Mouse (Mus musculus): Measurements from ENCODE around the gene Aspn.

Gene Aspn

GRCm38 (mm10) chr13:49544279-49544678, at the start of gene Aspn:
TSS of gene Aspn (plus strand) at chr13:49544443.
- DNase-seq = no peak

DNA sequence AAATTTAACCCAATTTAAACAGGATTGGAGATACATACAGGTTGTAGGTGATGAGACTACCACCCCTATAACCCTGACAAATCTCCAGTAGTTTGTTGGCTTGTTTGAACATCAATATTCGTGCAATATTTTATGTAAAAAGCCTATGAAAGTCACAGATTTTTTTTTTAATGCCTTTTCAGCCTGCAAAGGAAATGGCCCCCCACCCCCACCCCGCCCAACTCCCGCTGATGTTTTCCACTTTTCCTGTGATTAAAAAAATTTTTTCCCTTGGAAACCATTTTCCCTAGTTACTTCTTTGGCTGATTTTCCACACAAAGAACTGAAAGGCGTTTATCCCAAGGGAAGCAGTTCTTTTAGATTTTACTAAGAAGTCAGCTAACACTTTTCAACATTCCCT, 39.7 kb upstream of the Aspn start, which contains the start of gene Ecm2:
TSS of gene Ecm2 (plus strand) at position 301 of the 400 bp plus-strand sequence.
- no peak for DNase-seq

GRCm38 (mm10) chr13:49505776-49506175, 38.5 kb upstream of the Aspn start:
- no peak for DNase-seq

GRCm38 (mm10) chr13:49507176-49507575, 37.1 kb upstream of the Aspn start:
- DNase-seq = no peak

DNA sequence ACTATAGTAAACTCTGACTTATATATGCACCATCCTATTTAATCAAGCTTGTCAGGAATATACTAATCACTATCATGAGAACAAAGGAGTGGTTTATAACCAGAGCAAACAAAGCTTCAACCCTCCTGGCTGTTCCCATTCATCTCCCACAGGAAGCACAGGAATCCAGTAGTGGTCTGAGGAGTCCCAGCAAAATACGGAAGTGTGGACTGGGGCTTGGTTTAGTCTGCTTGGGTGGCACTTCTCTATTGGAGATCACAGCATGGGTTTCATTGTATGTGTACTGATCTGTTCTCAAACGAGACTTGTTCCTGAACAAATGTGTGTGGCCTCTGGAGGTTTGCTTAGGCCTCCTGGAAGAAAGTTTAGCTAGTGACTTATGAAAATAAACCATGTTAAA, 25.5 kb upstream of the Aspn start:
- no peak for DNase-seq

GRCm38 (mm10) chr13:49526235-49526634, 18.0 kb upstream of the Aspn start:
- DNase-seq = no peak

DNA sequence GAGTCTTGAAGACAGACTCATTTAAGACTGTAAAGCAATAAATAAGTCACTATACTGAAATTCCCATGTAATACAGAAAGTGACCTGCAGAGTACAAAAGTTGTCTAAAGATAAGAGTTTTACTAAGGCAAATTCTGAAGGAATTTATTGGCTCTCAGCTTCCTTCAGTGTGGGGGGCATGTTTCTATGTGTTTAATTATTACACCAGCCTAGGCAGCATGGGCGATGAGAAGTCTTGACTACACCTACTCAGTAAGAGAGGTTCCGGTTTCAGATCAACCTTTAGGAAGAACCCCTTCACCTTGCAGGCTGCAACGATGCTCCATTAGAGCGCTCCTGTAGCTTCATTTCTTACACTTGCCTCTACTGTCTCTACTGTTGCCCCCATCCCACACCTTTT, 13.6 kb upstream of the Aspn start:
- no peak for DNase-seq

GRCm38 (mm10) chr13:49536946-49537345, 7.3 kb upstream of the Aspn start:
- no peak for DNase-seq

GRCm38 (mm10) chr13:49538693-49539092, 5.5 kb upstream of the Aspn start:
- no peak for DNase-seq

DNA sequence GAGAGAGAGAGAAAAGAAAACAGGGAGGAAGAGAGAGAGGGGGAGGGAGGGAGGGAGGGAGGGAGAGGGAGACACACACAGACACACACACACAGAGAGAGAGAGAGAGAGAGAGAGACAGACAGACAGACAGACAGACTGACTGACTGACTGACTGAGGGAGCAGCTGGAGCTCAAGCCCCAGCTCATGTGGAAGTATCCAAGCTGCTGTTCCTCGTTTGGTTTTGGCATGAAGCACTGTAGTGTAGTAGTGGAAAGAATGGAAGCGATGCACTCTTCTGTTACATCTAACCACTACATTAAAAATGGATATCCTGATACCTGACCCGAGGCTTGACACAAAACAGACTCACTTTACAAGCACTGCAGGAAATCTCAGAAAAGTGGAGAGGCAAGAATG, 1.4 kb downstream of the Aspn start:
- no peak for DNase-seq

- no peak for DNase-seq
Measured at GRCm38 (mm10) chr13:49546517-49546916, 2.3 kb downstream of the Aspn start.

DNA sequence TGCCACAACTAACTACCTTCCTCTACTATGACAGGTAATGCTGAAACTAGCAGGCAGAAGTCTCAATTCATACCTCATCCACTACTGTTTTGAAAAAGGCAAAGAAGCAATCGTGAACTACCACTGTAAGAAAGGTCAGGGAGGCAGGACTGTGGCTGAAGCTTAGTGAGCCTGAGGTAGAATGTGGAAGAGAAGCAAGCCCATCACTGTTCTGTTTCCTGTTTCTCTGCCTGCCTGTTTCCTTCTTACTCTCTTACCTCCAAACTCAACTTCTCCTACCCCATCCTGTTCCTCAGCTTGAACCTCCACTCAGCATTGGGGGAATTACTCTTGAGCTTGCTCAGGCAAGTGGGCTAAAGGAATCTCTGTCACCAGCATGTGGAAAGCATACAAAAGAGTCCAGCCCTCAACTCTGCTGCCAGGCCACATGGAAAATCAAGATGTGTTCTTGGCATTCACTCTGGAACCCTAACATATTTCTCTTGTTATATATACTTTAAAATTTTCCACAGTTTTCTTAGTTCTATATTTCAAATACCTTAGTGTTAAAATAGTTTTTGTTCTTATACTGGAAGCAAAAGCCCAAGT, 3.4 kb downstream of the Aspn start:
- no peak for DNase-seq

GRCm38 (mm10) chr13:49549616-49550015, 5.4 kb downstream of the Aspn start:
- no peak for DNase-seq

DNA sequence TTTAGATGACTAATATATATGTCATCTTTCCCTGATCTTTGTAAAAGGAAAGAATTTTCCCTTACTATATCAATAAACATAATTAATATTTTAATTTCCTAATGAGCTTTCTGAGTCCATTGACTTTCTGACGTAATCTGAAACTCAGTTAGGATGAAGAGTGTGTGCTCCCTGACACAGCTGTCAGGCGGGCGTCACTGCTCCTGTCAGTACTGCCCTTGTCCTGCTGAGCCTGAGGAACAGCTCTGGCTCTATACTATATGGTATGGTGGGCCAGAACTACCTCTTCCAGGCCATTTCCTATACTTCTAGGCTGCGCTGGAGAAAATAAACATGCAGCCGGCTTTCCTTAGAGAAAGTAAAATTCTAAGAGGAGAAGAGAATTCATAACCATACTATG, 10.3 kb downstream of the Aspn start:
- DNase-seq = no peak

GRCm38 (mm10) chr13:49556203-49556602, 12.0 kb downstream of the Aspn start:
- no peak for DNase-seq

DNA sequence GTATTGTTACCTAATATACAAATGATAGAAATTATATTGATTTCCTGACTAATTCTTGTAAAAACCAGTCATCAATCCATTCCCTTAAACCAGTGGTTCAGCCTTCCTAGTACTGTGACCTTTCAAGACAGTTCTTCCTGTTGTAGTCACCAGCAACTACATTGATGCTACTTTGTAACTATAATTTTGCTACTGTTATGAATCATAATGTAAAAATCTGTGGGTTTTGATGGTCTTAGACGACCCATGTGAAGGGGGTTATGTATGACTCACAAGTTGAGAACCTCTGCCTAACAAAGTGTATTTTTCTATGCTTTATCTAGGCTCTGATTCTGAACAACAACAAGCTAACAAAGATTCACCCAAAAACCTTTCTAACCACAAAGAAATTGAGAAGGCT, 12.7 kb downstream of the Aspn start:
- DNase-seq = no peak

- DNase-seq = no peak
Measured at GRCm38 (mm10) chr13:49559185-49559584, 14.9 kb downstream of the Aspn start.

GRCm38 (mm10) chr13:49560886-49561285, 16.6 kb downstream of the Aspn start:
- DNase-seq = no peak

- DNase-seq = no peak
Measured at GRCm38 (mm10) chr13:49564347-49564746, 20.1 kb downstream of the Aspn start.

- no peak for DNase-seq
Measured at GRCm38 (mm10) chr13:49570371-49570770, 26.1 kb downstream of the Aspn start.

DNA sequence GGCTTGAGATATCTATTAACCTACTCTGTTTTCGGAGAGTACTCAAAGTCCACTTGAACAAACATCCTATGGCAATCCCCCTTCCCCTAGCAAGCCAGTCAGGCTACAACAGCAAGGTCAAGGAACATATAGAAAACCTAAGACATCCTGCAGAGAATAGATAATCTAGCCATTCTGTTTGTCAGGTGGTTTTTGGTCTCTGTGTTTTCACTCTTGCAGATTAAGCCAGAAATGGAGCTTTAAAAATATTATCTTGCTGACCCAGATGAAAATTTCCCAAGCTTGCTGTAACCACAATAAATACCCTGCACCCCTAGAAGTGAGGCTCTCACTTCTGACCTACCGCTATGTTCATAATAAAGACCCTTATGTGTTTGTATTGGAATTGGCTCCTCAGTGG, 27.2 kb downstream of the Aspn start:
- DNase-seq = no peak

DNA sequence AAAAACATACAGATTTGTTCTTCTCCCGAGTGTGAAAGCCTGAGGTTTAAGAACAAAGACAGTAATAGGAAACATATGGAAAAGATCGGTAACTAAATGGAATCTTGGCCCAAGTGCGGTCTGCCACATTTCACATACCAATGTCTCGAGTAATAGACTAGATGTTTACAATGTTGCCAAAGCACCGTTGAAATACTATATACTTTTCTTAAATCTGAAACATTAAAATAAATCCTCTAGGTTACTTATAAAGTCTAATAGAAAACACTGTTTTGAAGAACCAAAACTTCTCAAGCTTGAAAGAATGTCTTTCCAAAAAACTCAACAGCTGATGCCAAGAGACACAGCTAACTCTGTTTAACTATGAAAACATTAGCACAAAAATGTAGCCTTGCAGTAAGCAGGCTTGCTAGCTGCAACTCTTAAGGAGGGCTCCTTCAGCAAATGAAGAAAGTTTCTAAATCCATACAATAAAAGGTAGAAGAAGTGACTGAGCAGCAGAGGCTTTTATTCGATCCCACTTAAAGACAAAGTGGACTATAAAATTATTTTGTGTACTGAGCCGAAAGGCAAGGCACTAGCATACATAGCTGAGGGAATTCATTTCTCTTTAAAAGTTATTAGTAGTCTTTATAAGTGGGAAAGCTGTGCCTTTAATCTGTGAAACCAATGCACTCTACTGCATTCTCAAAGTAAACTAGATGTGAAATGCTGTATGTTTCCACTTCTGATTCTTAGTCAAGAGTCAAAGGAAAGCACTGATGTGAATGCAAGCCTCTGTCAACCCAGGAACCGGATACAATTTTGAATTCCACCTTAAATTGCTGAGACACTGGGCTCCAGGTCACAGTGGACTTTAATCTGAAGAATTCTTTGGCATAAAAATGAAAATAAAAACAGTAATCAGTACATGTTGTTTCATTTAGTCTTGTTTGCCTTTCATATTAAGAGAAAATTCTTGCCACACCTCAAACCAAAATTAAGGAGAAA, 37.6 kb downstream of the Aspn start, which contains the start of gene Omd:
TSS of gene Omd (plus strand) at position 922 of the 990 bp plus-strand sequence.
- DNase-seq = no peak

DNA sequence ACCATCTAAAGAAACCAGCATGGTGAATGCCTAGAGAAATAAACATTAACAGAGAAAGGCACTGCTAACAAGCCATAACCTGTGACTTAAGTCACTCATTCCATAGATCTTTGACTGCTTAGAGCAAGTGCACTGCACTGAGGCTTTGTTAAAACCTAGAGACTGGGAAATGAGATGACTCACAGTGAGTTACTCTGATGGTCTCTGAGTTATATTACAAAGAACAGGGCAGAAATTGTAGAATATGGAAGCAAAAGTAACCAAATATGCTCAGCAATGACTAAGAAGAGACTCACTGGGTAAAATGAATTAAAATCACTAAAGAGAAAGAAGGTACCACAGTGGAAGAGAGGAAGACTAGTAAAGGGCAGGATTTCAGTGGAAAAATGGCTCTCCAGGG, 39.6 kb downstream of the Aspn start:
- DNase-seq = no peak

Measured in thymus, postnatal 14 days (tissue).